Mouse (Mus musculus): ENCODE measurements around the gene Nhsl2. TPM values are rescaled to one million over a fixed set of nuclear protein-coding genes. Genes with fewer than 3 reads are reported as not detected.

Gene Nhsl2
- polyA plus RNA-seq, 1 experiment from 2014 or later, result 1.3 TPM

DNA sequence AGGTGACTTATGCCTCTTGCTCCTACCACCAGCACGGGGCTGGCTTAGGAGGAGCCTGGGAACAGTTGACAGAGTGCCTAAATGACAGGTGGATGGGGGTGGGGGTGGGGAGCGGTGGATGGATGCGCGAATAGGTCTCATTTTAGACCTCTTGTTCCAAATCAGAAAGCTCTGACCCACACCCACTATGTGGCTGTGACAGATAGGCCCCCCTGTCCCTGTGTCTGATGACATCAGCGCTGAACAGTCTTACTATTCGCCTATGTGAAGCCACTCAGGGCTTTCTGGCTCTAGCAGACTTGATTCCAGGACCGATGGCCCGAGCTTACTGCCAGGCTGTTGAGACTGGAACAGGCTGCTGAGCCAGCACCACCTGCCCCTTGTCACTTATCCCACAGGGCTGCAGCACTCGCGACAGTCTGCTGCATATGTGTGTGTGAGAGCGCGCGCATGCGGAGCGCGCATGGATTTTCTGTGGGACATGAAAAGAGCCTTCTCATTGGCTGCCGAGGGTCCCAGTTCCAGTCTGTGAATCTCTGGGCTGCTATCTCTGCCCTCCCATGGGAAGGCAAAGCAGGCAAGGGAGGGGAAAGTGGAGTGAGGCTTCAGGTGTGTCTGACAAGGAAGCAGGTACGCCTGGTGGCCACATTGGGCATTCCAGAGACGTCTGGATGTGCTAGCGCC, 154.6 kb downstream of the Nhsl2 start:
- Histone ChIP-seq H3K9me3 (ENCODE audit: control insufficient read depth) (no peaks in the 10 kb centered on the region), H3K36me3 (ENCODE audit: control insufficient read depth, insufficient read depth) (no peaks in the 10 kb centered on the region), H3K4me1 (replicated peaks; ENCODE audit: control insufficient read depth, insufficient read depth, low read length) (no peaks in the 10 kb centered on the region), H3K9ac (ENCODE audit: low read depth, low read length) (no peak overlapping the region), H3K27ac (ENCODE audit: low read depth, low read length) (no peak overlapping the region), H3K27me3 (replicated peaks; ENCODE audit: control insufficient read depth, insufficient read depth, low read length) (0 out of 2 replicates have a peak, but pooled peaks cover 4% of the 10 kb centered on the region), H3K4me3 (ENCODE audit: low read depth, low read length) (peak overlapping the region; percentile 17; the same call in 1 of the 2 replicates), H3K4me2 (replicated peaks; ENCODE audit: low read depth) (peak overlapping the region; percentile 49)
- peak; percentile 37 for TF ChIP-seq CTCF (IDR thresholded peaks at IDR 0.05; ENCODE audit: low read depth)
- ATAC-seq, result no peak
- WGBS, result 26% methylated on average over 20 of the region's 20 CpGs

DNA sequence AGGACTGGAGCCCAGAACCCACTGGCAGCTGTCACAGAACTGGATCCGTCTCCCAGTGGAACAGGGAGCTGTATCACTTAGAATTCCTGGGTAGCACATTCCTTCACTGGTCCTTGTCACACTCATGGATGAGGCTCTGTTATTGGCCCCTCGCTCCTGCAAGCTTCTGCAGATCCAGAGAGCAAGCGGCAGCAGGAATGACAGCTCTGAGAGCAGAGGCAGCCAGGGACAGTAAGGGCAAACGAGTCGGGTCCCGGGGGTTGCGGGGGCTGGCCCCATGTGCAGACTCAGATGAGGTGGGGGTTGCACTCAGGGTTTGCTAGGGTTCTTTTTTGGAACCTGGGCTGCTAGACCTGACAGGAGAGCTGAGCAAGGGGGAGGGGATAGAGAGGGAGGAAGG, 155.2 kb downstream of the Nhsl2 start:
- no peaks in the 10 kb centered on the region for H3K36me3 ChIP-seq (ENCODE audit: control insufficient read depth, insufficient read depth)
- no peaks in the 10 kb centered on the region for H3K4me1 ChIP-seq (replicated peaks; ENCODE audit: control insufficient read depth, insufficient read depth, low read length)
- no peak overlapping the region for H3K27ac ChIP-seq (ENCODE audit: low read depth, low read length)
- H3K9ac ChIP-seq (ENCODE audit: low read depth, low read length), result no peak overlapping the region
- 19% methylated on average over 7 of the region's 7 CpGs for WGBS
- no peaks in the 10 kb centered on the region for H3K9me3 ChIP-seq (ENCODE audit: control insufficient read depth)
- ATAC-seq, result no peak
- peak overlapping the region; percentile 17; the same call in 1 of the 2 replicates for H3K4me3 ChIP-seq (ENCODE audit: low read depth, low read length)
- H3K27me3 ChIP-seq (replicated peaks; ENCODE audit: control insufficient read depth, insufficient read depth, low read length), result 0 out of 2 replicates have a peak, but pooled peaks cover 4% of the 10 kb centered on the region
- peak overlapping the region; percentile 49 for H3K4me2 ChIP-seq (replicated peaks; ENCODE audit: low read depth)
- no peak for TF ChIP-seq CTCF (IDR thresholded peaks at IDR 0.05; ENCODE audit: low read depth)

DNA sequence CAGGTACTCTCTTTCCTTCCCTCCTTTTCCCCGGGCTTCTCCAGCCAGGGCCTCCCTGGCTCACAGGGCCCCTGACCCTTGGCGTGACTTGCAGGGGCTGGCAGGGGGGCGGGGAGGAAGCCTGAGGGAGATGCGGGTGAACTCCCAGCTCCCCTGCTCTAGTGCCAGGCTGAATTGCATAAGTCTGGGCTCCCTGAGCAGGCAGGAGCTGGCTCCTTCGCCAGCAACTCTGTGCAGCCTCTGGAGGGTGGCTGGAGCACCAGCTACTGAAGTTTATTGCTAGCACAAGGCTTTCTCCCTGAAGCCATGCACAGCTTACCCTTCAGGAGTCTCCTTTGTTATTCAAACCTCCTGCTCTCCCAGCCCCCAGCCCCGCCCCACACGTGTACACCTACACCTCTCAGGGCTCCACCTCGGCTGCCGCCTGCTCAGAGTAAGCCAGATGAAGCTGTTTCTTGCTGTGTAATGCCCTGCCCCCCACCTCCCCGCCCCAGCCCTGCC, 156.0 kb downstream of the Nhsl2 start:
- WGBS, result 12% methylated on average over 10 of the region's 10 CpGs

DNA sequence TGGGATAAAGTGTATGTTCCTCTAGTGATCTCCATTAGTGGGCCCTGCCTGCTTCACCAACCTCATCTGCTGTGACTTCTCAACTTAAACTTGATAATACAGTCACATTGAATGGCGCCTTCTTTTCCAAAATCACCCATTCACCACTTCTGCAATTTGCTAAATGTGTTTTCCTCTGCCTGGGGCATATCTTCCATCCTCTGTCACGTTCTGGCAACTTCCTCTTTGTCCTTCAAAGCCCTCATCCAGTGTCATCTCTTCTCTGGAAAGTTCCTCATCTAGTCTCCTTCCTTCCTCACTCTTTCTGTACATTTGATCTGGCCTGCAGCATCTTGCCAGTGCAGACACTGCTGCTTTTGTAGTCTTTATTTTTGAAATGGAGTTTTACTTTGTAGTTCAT, 158.8 kb downstream of the Nhsl2 start:
- H3K9ac ChIP-seq (ENCODE audit: low read depth, low read length), result no peak overlapping the region
- H3K27me3 ChIP-seq (replicated peaks; ENCODE audit: control insufficient read depth, insufficient read depth, low read length), result 0 out of 2 replicates have a peak, but pooled peaks cover 4% of the 10 kb centered on the region
- WGBS, result 70% methylated on average over 2 of the region's 2 CpGs
- no peaks in the 10 kb centered on the region for H3K36me3 ChIP-seq (ENCODE audit: control insufficient read depth, insufficient read depth)
- TF ChIP-seq CTCF (IDR thresholded peaks at IDR 0.05; ENCODE audit: low read depth), result no peak
- H3K4me2 ChIP-seq (replicated peaks; ENCODE audit: low read depth), result no peak overlapping the region
- no peak overlapping the region for H3K4me3 ChIP-seq (ENCODE audit: low read depth, low read length)
- H3K27ac ChIP-seq (ENCODE audit: low read depth, low read length), result no peak overlapping the region
- no peaks in the 10 kb centered on the region for H3K4me1 ChIP-seq (replicated peaks; ENCODE audit: control insufficient read depth, insufficient read depth, low read length)
- H3K9me3 ChIP-seq (ENCODE audit: control insufficient read depth), result no peaks in the 10 kb centered on the region
- no peak for ATAC-seq

More for the DNA sequence above, 156.0 kb downstream of the Nhsl2 start:
- Histone ChIP-seq H3K27me3 (replicated peaks; ENCODE audit: control insufficient read depth, insufficient read depth, low read length) (0 out of 2 replicates have a peak, but pooled peaks cover 4% of the 10 kb centered on the region), H3K9ac (ENCODE audit: low read depth, low read length) (no peak overlapping the region), H3K4me1 (replicated peaks; ENCODE audit: control insufficient read depth, insufficient read depth, low read length) (no peaks in the 10 kb centered on the region), H3K9me3 (ENCODE audit: control insufficient read depth) (no peaks in the 10 kb centered on the region), H3K4me3 (ENCODE audit: low read depth, low read length) (no peak overlapping the region), H3K27ac (ENCODE audit: low read depth, low read length) (no peak overlapping the region), H3K4me2 (replicated peaks; ENCODE audit: low read depth) (peak overlapping the region; percentile 49), H3K36me3 (ENCODE audit: control insufficient read depth, insufficient read depth) (no peaks in the 10 kb centered on the region)
- no peak for TF ChIP-seq CTCF (IDR thresholded peaks at IDR 0.05; ENCODE audit: low read depth)
- ATAC-seq, result no peak

DNA sequence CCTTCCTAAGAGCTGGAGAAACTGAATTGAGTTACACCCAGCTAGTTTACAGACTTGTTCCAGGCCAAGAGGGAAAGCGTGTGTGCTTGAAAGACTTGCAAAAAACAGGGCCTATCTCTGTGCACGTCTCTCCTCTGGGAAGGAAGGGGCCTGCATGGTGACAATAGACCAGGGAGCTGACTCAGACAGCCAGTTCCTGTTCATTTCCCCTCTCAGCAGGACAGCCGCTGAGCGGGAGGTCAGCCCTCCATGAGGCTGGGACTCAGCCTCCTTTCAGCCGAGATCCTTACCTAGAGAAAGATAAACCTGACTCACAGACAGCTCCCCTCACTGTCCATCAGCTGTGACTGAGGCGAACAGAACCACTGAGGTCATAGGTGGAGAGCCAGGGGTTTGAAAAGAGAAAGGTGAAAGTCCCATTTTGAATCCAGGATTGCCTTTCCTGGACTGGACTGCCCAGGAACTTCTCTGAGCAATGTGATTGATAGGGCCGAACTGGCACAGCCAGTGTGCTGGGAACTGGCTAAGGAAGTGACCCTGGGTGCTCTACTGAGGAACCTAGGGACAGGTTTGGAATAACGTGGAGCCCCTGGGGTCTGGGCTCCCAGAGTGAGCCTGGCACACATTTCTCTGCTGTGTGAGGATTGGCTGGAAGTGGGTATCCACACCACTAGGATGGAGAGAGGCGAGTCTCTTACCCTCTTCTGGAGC, 168.2 kb downstream of the Nhsl2 start:
- 55% methylated on average over 9 of the region's 9 CpGs for WGBS
- no peaks in the 10 kb centered on the region for H3K4me1 ChIP-seq (replicated peaks; ENCODE audit: control insufficient read depth, insufficient read depth, low read length)
- no peaks in the 10 kb centered on the region for H3K9me3 ChIP-seq (ENCODE audit: control insufficient read depth)
- H3K36me3 ChIP-seq (ENCODE audit: control insufficient read depth, insufficient read depth), result no peaks in the 10 kb centered on the region
- no peaks in the 10 kb centered on the region for H3K27me3 ChIP-seq (replicated peaks; ENCODE audit: control insufficient read depth, insufficient read depth, low read length)
- TF ChIP-seq CTCF (IDR thresholded peaks at IDR 0.05; ENCODE audit: low read depth), result no peak
- no peak overlapping the region for H3K4me2 ChIP-seq (replicated peaks; ENCODE audit: low read depth)
- no peak overlapping the region for H3K27ac ChIP-seq (ENCODE audit: low read depth, low read length)
- no peak overlapping the region for H3K9ac ChIP-seq (ENCODE audit: low read depth, low read length)
- H3K4me3 ChIP-seq (ENCODE audit: low read depth, low read length), result no peak overlapping the region
- ATAC-seq, result no peak

DNA sequence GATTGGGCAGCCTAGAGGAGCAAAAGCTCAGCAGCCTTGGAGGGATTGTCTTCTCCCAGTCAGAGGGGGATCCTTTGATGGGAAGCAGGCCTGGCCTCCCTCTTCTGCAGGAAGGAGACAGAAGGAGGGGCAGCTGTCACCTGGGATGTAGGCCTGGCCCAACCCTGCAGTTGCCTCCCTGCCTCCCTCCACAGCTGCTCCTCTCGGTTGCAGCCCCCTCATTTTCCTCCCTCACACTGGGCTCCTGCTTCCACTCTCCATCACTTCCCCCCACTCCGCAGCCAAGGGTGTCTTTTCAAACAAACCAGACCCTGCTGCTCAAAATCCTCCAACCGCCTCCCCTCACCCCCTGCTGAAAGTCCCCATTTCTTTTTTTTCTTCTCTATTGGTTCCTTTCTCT, 169.7 kb downstream of the Nhsl2 start:
- 0 out of 2 replicates have a peak overlapping the region, but pooled peaks have one; percentile 9 for H3K4me2 ChIP-seq (replicated peaks; ENCODE audit: low read depth)
- H3K4me3 ChIP-seq (ENCODE audit: low read depth, low read length), result no peak overlapping the region
- H3K27ac ChIP-seq (ENCODE audit: low read depth, low read length), result no peak overlapping the region
- H3K9me3 ChIP-seq (ENCODE audit: control insufficient read depth), result no peaks in the 10 kb centered on the region
- no peak for TF ChIP-seq CTCF (IDR thresholded peaks at IDR 0.05; ENCODE audit: low read depth)
- H3K4me1 ChIP-seq (replicated peaks; ENCODE audit: control insufficient read depth, insufficient read depth, low read length), result no peaks in the 10 kb centered on the region
- 56% methylated on average over 3 of the region's 3 CpGs for WGBS
- no peaks in the 10 kb centered on the region for H3K27me3 ChIP-seq (replicated peaks; ENCODE audit: control insufficient read depth, insufficient read depth, low read length)
- no peaks in the 10 kb centered on the region for H3K36me3 ChIP-seq (ENCODE audit: control insufficient read depth, insufficient read depth)
- no peak for ATAC-seq
- H3K9ac ChIP-seq (ENCODE audit: low read depth, low read length), result no peak overlapping the region
